Mouse (Mus musculus): Measurements from ENCODE around the gene Mpzl3.

DNA sequence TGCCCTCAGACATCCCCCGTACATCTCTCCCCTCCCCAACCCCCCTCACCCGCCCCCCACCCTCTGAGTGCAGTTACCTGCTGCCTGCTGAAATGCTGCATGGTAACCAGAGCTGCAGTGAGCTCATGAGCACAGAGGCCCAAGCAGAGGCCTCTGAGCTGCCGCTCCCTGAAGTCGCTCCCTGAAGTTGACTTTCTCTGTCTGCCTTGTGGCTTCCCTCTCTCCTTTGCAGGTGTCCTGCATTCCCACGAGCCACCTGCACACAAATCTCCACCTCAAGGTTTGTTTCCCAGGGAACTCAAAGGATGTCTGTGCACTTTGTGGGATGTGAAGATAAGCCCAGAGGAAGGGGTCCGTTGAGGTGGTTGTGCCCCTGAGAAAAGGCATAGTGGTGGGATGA is 43.7 kb upstream of the Mpzl3 start:
- TF ChIP-seq EP300 (IDR thresholded peaks at IDR 0.05; ENCODE audit: insufficient read depth, low read depth, low read length) (no peak), CTCF (IDR thresholded peaks at IDR 0.05) (no peak)
